Mouse (Mus musculus) hindbrain, postnatal 0 days (tissue): ENCODE results near the gene Anxa9. TPM values are rescaled to one million over a fixed set of nuclear protein-coding genes. Genes with fewer than 3 reads are reported as not detected.

Source experiments
- ATAC-seq: fragments of 200-750 bp; cut with Nextera tagmentation; 2 replicates; pipeline ENCODE4 v1.8.0; 2017; ENCODE audit warnings: mild to moderate bottlenecking, moderate TSS enrichment, moderate library complexity
- DNase-seq: peaks from one replicate; pipeline ENCODE4 v3.0.0-alpha.2; 2015; ENCODE audit warnings: low spot score
- H3K27ac ChIP-seq: fragments of 300-500 bp; sonication (generic); 2 replicates; pipeline ENCODE4 v1.5.1; 2014; ENCODE audit warnings: mild to moderate bottlenecking
- H3K27me3 ChIP-seq: fragments of 300-500 bp; sonication (generic); 2 replicates; pipeline ENCODE4 v1.6.1; 2014; ENCODE audit warnings: low read length, mixed read lengths; ENCODE audit not compliant: insufficient read depth
- H3K36me3 ChIP-seq: fragments of 300-500 bp; sonication (generic); 2 replicates; pipeline ENCODE4 v1.6.1; 2014; ENCODE audit warnings: low read length, mixed read lengths; ENCODE audit not compliant: insufficient read depth
- H3K4me1 ChIP-seq: fragments of 300-500 bp; sonication (generic); 2 replicates; pipeline ENCODE4 v1.6.1; 2014; ENCODE audit warnings: antibody characterized with exemption, low read length, mixed read lengths; ENCODE audit not compliant: insufficient read depth
- H3K4me2 ChIP-seq: fragments of 300-500 bp; sonication (generic); 2 replicates; pipeline ENCODE4 v1.6.1; 2014; ENCODE audit warnings: low read depth, mild to moderate bottlenecking, low read length, moderate library complexity, mixed read lengths
- H3K4me3 ChIP-seq: fragments of 300-500 bp; sonication (generic); 2 replicates; pipeline ENCODE4 v1.5.1; 2014; ENCODE audit warnings: low read length
- H3K9ac ChIP-seq: fragments of 300-500 bp; sonication (generic); replicated peaks from 2 replicates; pipeline ENCODE4 v1.6.1; 2014; ENCODE audit warnings: mild to moderate bottlenecking, low read length, moderate library complexity, mixed read lengths
- H3K9me3 ChIP-seq: fragments of 300-500 bp; sonication (generic); 2 replicates; pipeline ENCODE4 v1.6.1; 2016; ENCODE audit warnings: low read length, mixed read lengths
- CTCF ChIP-seq: IDR thresholded peaks from 2 replicates; pipeline ENCODE4 v1.5.1; 2016; ENCODE audit warnings: antibody characterized with exemption, control low read depth, low read depth
- WGBS: fragments of 180-500 bp; shearing (Covaris S2); extraction: QIAGEN DNeasy Blood & Tissue Kit; methylation state at CpG from one replicate; pipeline ENCODE4 v1.1.7; 2014; 5-methylcytosine and 5-hydroxymethylcytosine counted together
- polyA plus RNA-seq: library from polyadenylated mRNA; unstranded; fragments of >200 nt; fragmentation: Nextera tagmentation; extraction: Ambion mirVana; gene quantifications from 2 replicates; pipeline ENCODE4 v1.2.1, GENCODE M21; 2015
- total RNA-seq: library from RNA; depleted of rRNA; stranded (reverse); fragments of >200 nt; gene quantifications from 2 replicates; pipeline ENCODE4 v1.2.3, GENCODE M21; 2014

The Anxa9 gene
- total and polyA plus RNA-seq, 2 experiments from 2014 or later = 0.31 to 0.48 TPM

DNA sequence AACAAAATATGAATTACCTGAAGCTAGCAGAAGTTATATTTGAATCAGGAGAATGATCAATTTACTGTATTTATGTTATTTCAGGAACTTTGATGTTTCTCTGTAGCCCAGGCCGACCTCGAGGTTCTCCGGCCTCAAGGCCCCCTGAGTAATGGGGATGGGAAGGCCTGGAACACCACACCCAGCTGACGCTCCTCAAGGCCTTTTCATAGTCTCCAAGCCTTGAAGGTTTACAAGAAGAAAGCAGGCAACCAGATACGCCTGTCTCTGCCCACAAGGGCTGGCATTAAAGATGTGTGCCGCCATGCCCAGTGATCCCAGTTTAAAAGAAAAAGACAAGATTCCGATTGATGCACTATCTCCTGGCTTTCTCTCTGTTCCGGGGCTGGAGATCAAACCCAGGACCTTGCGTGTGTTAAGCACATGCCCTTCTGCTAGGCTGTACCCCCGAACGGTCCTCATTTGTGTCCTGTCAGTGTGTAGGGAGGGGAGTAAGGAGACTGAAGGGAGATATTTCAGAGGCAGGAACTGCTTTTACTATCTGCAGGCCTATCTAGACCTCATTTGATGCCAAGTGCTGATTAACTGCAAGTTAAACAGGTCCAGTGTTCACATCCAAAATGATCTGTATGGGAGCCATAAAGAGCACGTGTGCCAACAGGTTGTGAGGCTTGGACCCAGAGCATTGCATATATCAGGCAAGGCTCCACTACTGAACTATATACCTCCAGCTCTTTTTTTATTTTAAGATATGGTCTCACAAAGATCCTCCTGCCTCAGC lies 22.3 kb downstream of the Anxa9 start:
- no peaks in the 10 kb centered on the region for H3K9me3 ChIP-seq
- no peak for TF ChIP-seq CTCF
- H3K27ac ChIP-seq = no peak overlapping the region
- H3K4me3 ChIP-seq = no peak overlapping the region
- DNase-seq = no peak
- 0 out of 2 replicates have a peak overlapping the region, but pooled peaks have one; percentile 2 for H3K9ac ChIP-seq
- H3K27me3 ChIP-seq = no peaks in the 10 kb centered on the region
- 83% methylated on average over 12 of the region's 12 CpGs for WGBS
- no peak for ATAC-seq
- peak overlapping the region; percentile 86 for H3K4me2 ChIP-seq
- H3K36me3 ChIP-seq = peaks cover 4% of the 10 kb centered on the region; the same call in 1 of the 2 replicates
- peaks cover 6% of the 10 kb centered on the region; the same call in 1 of the 2 replicates for H3K4me1 ChIP-seq

GRCm38 (mm10) chr3:95284062-95284461 lies 22.9 kb downstream of the Anxa9 start:
- H3K4me2 ChIP-seq = peak overlapping the region; percentile 86
- no peak for ATAC-seq
- H3K9me3 ChIP-seq = no peaks in the 10 kb centered on the region
- H3K36me3 ChIP-seq = peaks cover 4% of the 10 kb centered on the region; the same call in 1 of the 2 replicates
- 12% methylated on average over 1 of the region's 1 CpGs for WGBS
- no peaks in the 10 kb centered on the region for H3K27me3 ChIP-seq
- no peak for DNase-seq
- H3K9ac ChIP-seq = 0 out of 2 replicates have a peak overlapping the region, but pooled peaks have one; percentile 67
- TF ChIP-seq CTCF = no peak
- H3K4me1 ChIP-seq = peaks cover 6% of the 10 kb centered on the region; the same call in 1 of the 2 replicates
- H3K4me3 ChIP-seq = peak overlapping the region; percentile 70
- peak overlapping the region; percentile 90; the same call in 1 of the 2 replicates for H3K27ac ChIP-seq

DNA sequence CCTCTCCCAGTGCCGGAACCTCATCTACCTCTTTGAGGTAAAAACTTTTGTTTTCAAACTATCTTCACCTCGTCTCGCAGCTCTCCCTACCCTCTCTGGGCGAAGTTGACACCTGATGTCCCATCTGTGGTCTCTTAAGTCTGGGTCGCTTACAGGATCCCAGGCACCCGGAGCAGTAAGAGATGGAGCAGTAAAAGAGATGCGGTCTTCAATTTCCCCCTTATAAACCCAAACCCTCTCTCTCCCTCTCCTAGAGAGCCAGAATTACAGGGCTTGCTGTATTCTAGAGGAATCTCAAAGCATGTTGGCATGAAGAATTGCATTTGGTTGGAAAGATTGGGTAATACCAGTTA lies 23.4 kb downstream of the Anxa9 start:
- Histone ChIP-seq H3K9ac (peak overlapping the region; percentile 67), H3K4me3 (peak overlapping the region; percentile 70), H3K9me3 (no peaks in the 10 kb centered on the region), H3K4me1 (peaks cover 6% of the 10 kb centered on the region; the same call in 1 of the 2 replicates), H3K36me3 (peaks cover 4% of the 10 kb centered on the region; the same call in 1 of the 2 replicates), H3K27ac (peak overlapping the region; percentile 90), H3K27me3 (no peaks in the 10 kb centered on the region), H3K4me2 (peak overlapping the region; percentile 86)
- DNase-seq = no peak
- under 1% methylated on average over 7 of the region's 7 CpGs for WGBS
- no peak for ATAC-seq
- no peak for TF ChIP-seq CTCF

DNA sequence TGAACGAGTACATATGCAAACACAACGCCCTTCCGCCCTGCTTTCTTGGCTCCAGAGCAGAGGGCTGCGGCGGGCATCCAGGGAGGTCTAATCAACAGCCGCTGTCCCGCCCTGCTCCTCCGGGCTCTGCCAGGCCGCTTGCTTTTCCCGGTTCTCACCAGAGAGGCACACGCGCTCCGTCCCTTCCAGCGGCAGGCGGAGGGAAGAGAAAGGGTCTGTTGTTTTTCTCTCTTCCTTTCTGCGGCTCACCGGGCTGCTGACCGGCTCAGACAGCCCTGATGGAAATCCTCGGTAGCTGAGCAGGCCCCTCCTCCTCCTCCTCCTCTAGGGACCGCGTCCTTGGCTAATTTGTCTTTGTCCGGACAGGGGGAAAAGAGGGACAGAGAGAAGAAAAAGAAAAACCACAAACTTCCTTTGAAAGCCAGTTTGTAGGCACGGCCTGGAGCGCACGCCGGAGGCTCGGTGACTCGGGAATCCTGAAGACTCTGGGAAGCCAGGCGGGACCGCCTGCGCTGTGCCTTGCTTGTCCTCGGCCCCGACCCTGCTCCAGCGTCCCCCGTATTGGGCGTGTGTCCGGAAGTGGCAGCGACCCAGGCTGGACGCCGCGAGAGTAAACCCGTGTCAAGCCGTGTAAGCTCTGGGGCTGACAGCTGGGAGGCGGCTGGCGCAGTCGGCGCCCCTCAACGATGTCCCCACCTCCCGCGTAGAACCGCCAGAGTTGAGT lies 23.9 kb downstream of the Anxa9 start:
- Histone ChIP-seq H3K36me3 (peaks cover 3% of the 10 kb centered on the region; the same call in 1 of the 2 replicates), H3K4me3 (peak overlapping the region; percentile 70), H3K9me3 (no peaks in the 10 kb centered on the region), H3K4me1 (peaks cover 6% of the 10 kb centered on the region; the same call in 1 of the 2 replicates), H3K9ac (peak overlapping the region; percentile 67), H3K27me3 (no peaks in the 10 kb centered on the region), H3K4me2 (peak overlapping the region; percentile 86), H3K27ac (peak overlapping the region; percentile 90)
- ATAC-seq (peak; percentile 80), DNase-seq (peak; percentile 87)
- TF ChIP-seq CTCF = peak; percentile 58
- WGBS = under 1% methylated on average over 50 of the region's 51 CpGs

- under 1% methylated on average over 11 of the region's 11 CpGs for WGBS
- peak overlapping the region; percentile 90 for H3K27ac ChIP-seq
- no peaks in the 10 kb centered on the region for H3K27me3 ChIP-seq
- DNase-seq (peak; percentile 18), ATAC-seq (peak; percentile 0; the same call in 1 of the 2 replicates)
- H3K36me3 ChIP-seq = no peaks in the 10 kb centered on the region
- peaks cover 6% of the 10 kb centered on the region; the same call in 1 of the 2 replicates for H3K4me1 ChIP-seq
- H3K9ac ChIP-seq = peak overlapping the region; percentile 67
- TF ChIP-seq CTCF = no peak
- no peaks in the 10 kb centered on the region for H3K9me3 ChIP-seq
- H3K4me2 ChIP-seq = peak overlapping the region; percentile 86
- peak overlapping the region; percentile 70 for H3K4me3 ChIP-seq
These were observed 24.6 kb downstream of the Anxa9 start for GRCm38 (mm10) chr3:95282381-95282864.
